Mouse (Mus musculus) mouse trophoblast stem cell (cell line): ENCODE results near the gene Igsf3.

ENCODE experiments used
- in situ Hi-C, 2 experiments: fragments of 300-500 bp; cut with MseI, MboI; formaldehyde crosslinking; loops; 2 replicates in 1 of 2; 3 replicates in 1 of 2; pipeline ENCODE4 v1.15.1; 2025

Igsf3 gene

GRCm38 (mm10) chr3:101447239-101447638 is 70.4 kb downstream of the Igsf3 start:
- in situ Hi-C loops = no loop called here

GRCm38 (mm10) chr3:101448765-101449164 is 71.9 kb downstream of the Igsf3 start:
- in situ Hi-C loops = no loop called here

GRCm38 (mm10) chr3:101450811-101451428 is 74.0 kb downstream of the Igsf3 start:
- in situ Hi-C loops = loop anchor here in 1 of 2 experiments (25.0 kb wide), 1 partner anchor 464 kb away; no protein-coding TSS in a partner anchor

- in situ Hi-C loops = loop anchor here (5.0 to 25.0 kb wide), 2 partner anchors 158 to 473 kb away; no protein-coding TSS in a partner anchor
Observed at GRCm38 (mm10) chr3:101460618-101461017, 83.7 kb downstream of the Igsf3 start.

- in situ Hi-C loops = loop anchor here (5.0 to 25.0 kb wide), 2 partner anchors 159 to 474 kb away; no protein-coding TSS in a partner anchor
Observed at GRCm38 (mm10) chr3:101461046-101461445, 84.2 kb downstream of the Igsf3 start.

GRCm38 (mm10) chr3:101461816-101462215 is 84.9 kb downstream of the Igsf3 start:
- in situ Hi-C loops = loop anchor here (5.0 to 25.0 kb wide), 2 partner anchors 160 to 475 kb away; no protein-coding TSS in a partner anchor

- in situ Hi-C loops = loop anchor here (5.0 to 25.0 kb wide), 2 partner anchors 160 to 475 kb away; no protein-coding TSS in a partner anchor
Observed at GRCm38 (mm10) chr3:101462294-101462693, 85.4 kb downstream of the Igsf3 start.

- in situ Hi-C loops = loop anchor here (5.0 to 25.0 kb wide), 2 partner anchors 161 to 476 kb away; no protein-coding TSS in a partner anchor
Observed at GRCm38 (mm10) chr3:101463491-101463890, 86.6 kb downstream of the Igsf3 start.

GRCm38 (mm10) chr3:101469675-101470074 is 92.8 kb downstream of the Igsf3 start:
- in situ Hi-C loops = loop anchor here in 1 of 2 experiments (25.0 kb wide), 1 partner anchor 482 kb away; no protein-coding TSS in a partner anchor

GRCm38 (mm10) chr3:101471881-101472280 is 95.0 kb downstream of the Igsf3 start:
- in situ Hi-C loops = loop anchor here in 1 of 2 experiments (25.0 kb wide), 1 partner anchor 485 kb away; no protein-coding TSS in a partner anchor

- in situ Hi-C loops = no loop called here
Observed at GRCm38 (mm10) chr3:101481951-101482350, 105.1 kb downstream of the Igsf3 start.

- in situ Hi-C loops = no loop called here
Observed at GRCm38 (mm10) chr3:101483256-101483983, 106.5 kb downstream of the Igsf3 start.

- in situ Hi-C loops = no loop called here
Observed at GRCm38 (mm10) chr3:101486054-101486765, 109.3 kb downstream of the Igsf3 start.

- in situ Hi-C loops = no loop called here
Observed at GRCm38 (mm10) chr3:101487436-101487835, 110.6 kb downstream of the Igsf3 start.

- in situ Hi-C loops = no loop called here
Observed at GRCm38 (mm10) chr3:101488204-101488603, 111.3 kb downstream of the Igsf3 start.

GRCm38 (mm10) chr3:101490515-101490914 is 113.6 kb downstream of the Igsf3 start:
- in situ Hi-C loops = no loop called here

- in situ Hi-C loops = no loop called here
Observed at GRCm38 (mm10) chr3:101492908-101493307, 116.0 kb downstream of the Igsf3 start.

GRCm38 (mm10) chr3:101493937-101494459 is 117.1 kb downstream of the Igsf3 start:
- in situ Hi-C loops = no loop called here

GRCm38 (mm10) chr3:101497432-101498030 is 120.6 kb downstream of the Igsf3 start:
- in situ Hi-C loops = loop anchor here in 1 of 2 experiments (5.0 kb wide), 1 partner anchor 310 kb away; no protein-coding TSS in a partner anchor

- in situ Hi-C loops = loop anchor here (5.0 kb wide), 2 partner anchors 307 to 312 kb away; no protein-coding TSS in a partner anchor
Observed at GRCm38 (mm10) chr3:101499906-101500305, 123.0 kb downstream of the Igsf3 start.
